In genomic region chr14:77250652-77251238, GRCm38 (mm10) we compare ENCODE assay signal across 24 mouse cellular contexts.
A peak's percentile ranks its signal among the peaks of the same experiment; 100 is the strongest.
DNase-seq lines count a peak whose midpoint lies in the region; ATAC-seq and TF ChIP-seq lines count a peak whose summit lies in the region.
"Had no signal": no experiment of that assay in that cellular context is flagged by ENCODE, and none has a peak within 500 bp of the region (broad histone marks: within the 10 kb centered on the region; RNA-seq: fewer than 3 reads in every experiment).

No protein-coding gene starts in this region.

- TF ChIP-seq CTCF in brain, embryonic 14.5 days (IDR thresholded peaks at IDR 0.05; ENCODE audit: borderline replicate concordance, extremely low read depth, insufficient read depth, insufficient read length) = no peak

- no peaks in the 10 kb centered on the region for H3K36me3 ChIP-seq in ES-E14 (ENCODE audit: control insufficient read depth, insufficient read depth, low read length, poor library complexity, severe bottlenecking)
- H3K36me3 ChIP-seq in kidney, embryonic 15.5 days = no peaks in the 10 kb centered on the region
- H3K36me3 ChIP-seq in hindbrain, embryonic 12.5 days = no peaks in the 10 kb centered on the region
- H3K36me3 ChIP-seq: forebrain, embryonic 15.5 days; intestine, embryonic 15.5 days; limb, embryonic 10.5 days; liver, embryonic 15.5 days; midbrain, embryonic 13.5 days had no signal

- H3K4me1 ChIP-seq in ES-E14 (ENCODE audit: control insufficient read depth in 2 of 2, insufficient read depth in 2 of 2, low read length in 2 of 2, poor library complexity in 1 of 2) = peaks cover 6 to 15% of the 10 kb centered on the region in 2 experiments; a peak in 3 of 4 replicates
- H3K4me1 ChIP-seq in kidney, embryonic 15.5 days = peaks cover 3% of the 10 kb centered on the region; the same call in 1 of the 2 replicates
- 0 out of 2 replicates have a peak, but pooled peaks cover 2% of the 10 kb centered on the region for H3K4me1 ChIP-seq in hindbrain, embryonic 12.5 days
- H3K4me1 ChIP-seq: liver, embryonic 15.5 days; megakaryocyte, embryonic 14.5 days had no signal

- 69% methylated on average over 2 of the region's 2 CpGs for WGBS in kidney, embryonic 15.5 days
- 41% methylated on average over 2 of the region's 2 CpGs for WGBS in hindbrain, embryonic 12.5 days

- in situ Hi-C loops in ES-E14 (cut with MboI; ENCODE audit: low sequenced_read_pairs in 2 of 2, unreplicated experiment in 2 of 2) = no loop called here

- H3K9me3 ChIP-seq in ES-E14 (ENCODE audit: control insufficient read depth, insufficient read depth, low read depth, low read length) = no peaks in the 10 kb centered on the region
- H3K9me3 ChIP-seq in kidney, embryonic 15.5 days (replicated peaks) = no peaks in the 10 kb centered on the region; the same call in 1 of the 2 replicates
- 0 out of 2 replicates have a peak, but pooled peaks cover 4% of the 10 kb centered on the region for H3K9me3 ChIP-seq in hindbrain, embryonic 12.5 days (replicated peaks)
- H3K9me3 ChIP-seq: forebrain, embryonic 15.5 days; intestine, embryonic 15.5 days; limb, embryonic 10.5 days; liver, embryonic 15.5 days; midbrain, embryonic 13.5 days had no signal

- peak; percentile 18; the same call in 1 of the 2 replicates for ATAC-seq in cerebellum, adult (ENCODE audit: insufficient number of reproducible peaks, low FRiP score, low TSS enrichment)
- no peak for ATAC-seq in kidney, embryonic 15.5 days (replicated peaks; ENCODE audit: low FRiP score)
- no peak for ATAC-seq in hindbrain, embryonic 12.5 days (ENCODE audit: low FRiP score)
- ATAC-seq: CD4-positive, CD25-positive, alpha-beta regulatory T cell, adult 4 months; forebrain, embryonic 15.5 days; hindbrain, embryonic 16.5 days; intestine, embryonic 15.5 days; midbrain, embryonic 13.5 days had no signal

- H3K9ac ChIP-seq in ES-E14 (ENCODE audit: insufficient read depth, low read depth, low read length, poor library complexity, severe bottlenecking) = no peak overlapping the region
- H3K9ac ChIP-seq in kidney, embryonic 15.5 days = no peak overlapping the region
- H3K9ac ChIP-seq in hindbrain, embryonic 12.5 days = no peak overlapping the region
- H3K9ac ChIP-seq: forebrain, embryonic 15.5 days; intestine, embryonic 15.5 days; liver, embryonic 15.5 days; midbrain, embryonic 13.5 days had no signal

- no peak overlapping the region for H3K4me2 ChIP-seq in kidney, embryonic 15.5 days
- H3K4me2 ChIP-seq in hindbrain, embryonic 12.5 days (replicated peaks) = no peak overlapping the region
- H3K4me2 ChIP-seq: forebrain, embryonic 15.5 days; heart, embryonic 11.5 days; intestine, embryonic 15.5 days; liver, embryonic 15.5 days; midbrain, embryonic 13.5 days had no signal

- no peak for DNase-seq in cerebellum, adult 11 months
- DNase-seq in heart, adult 11 months = peak; percentile 84
- no peak for DNase-seq in heart, adult 9 months (ENCODE audit: low spot score in 2 of 2)
- DNase-seq in ES-E14 (ENCODE audit: low read depth, low spot score) = peak; percentile 91
- DNase-seq in brain, embryonic 14.5 days (ENCODE audit: low read depth) = peak; percentile 8
- DNase-seq: embryo, embryonic 11 days; gastrocnemius, postnatal 36 days; kidney, adult 9 months; kidney, postnatal 25 days; liver; lung, postnatal 14 days had no signal

- TF ChIP-seq POLR2A in brain, embryonic 14.5 days (IDR thresholded peaks at IDR 0.05; ENCODE audit: borderline replicate concordance, extremely low read depth, insufficient read depth, insufficient read length, poor library complexity, severe bottlenecking) = no peak

- no peak overlapping the region; the same call in 1 of the 2 replicates for H3K27ac ChIP-seq in ES-E14 (ENCODE audit: insufficient read depth, low read depth, low read length, poor library complexity, severe bottlenecking)
- H3K27ac ChIP-seq in kidney, embryonic 15.5 days = no peak overlapping the region
- H3K27ac ChIP-seq in hindbrain, embryonic 12.5 days = no peak overlapping the region
- H3K27ac ChIP-seq: forebrain, embryonic 15.5 days; intestine, embryonic 15.5 days; layer of hippocampus, adult 2 months; limb, embryonic 10.5 days; liver, embryonic 15.5 days; midbrain, embryonic 13.5 days had no signal

- no peak overlapping the region for H3K4me3 ChIP-seq in ES-E14 (ENCODE audit: insufficient read depth in 1 of 2, low read depth in 1 of 2, low read length in 2 of 2, poor library complexity in 1 of 2, severe bottlenecking in 1 of 2)
- no peak overlapping the region for H3K4me3 ChIP-seq in kidney, embryonic 15.5 days (replicated peaks)
- H3K4me3 ChIP-seq in hindbrain, embryonic 12.5 days = no peak overlapping the region
- H3K4me3 ChIP-seq: forebrain, embryonic 15.5 days; intestine, embryonic 15.5 days; layer of hippocampus, adult 2 months; limb, embryonic 10.5 days; liver, embryonic 15.5 days; megakaryocyte, embryonic 14.5 days; midbrain, embryonic 13.5 days had no signal

- no peaks in the 10 kb centered on the region for H3K27me3 ChIP-seq in kidney, embryonic 15.5 days
- H3K27me3 ChIP-seq in hindbrain, embryonic 12.5 days = no peaks in the 10 kb centered on the region
- H3K27me3 ChIP-seq: forebrain, embryonic 15.5 days; intestine, embryonic 15.5 days; liver, embryonic 15.5 days; midbrain, embryonic 13.5 days had no signal

TF ChIP-seq in ES-E14, 5 proteins besides CTCF, POLR2A, EP300 and RAD21:
- TF ChIP-seq ZC3H11A (IDR thresholded peaks at IDR 0.05; ENCODE audit: borderline replicate concordance, low read depth, low read length) (no peak), HCFC1 (IDR thresholded peaks at IDR 0.05; ENCODE audit: borderline replicate concordance, insufficient read depth, low read length) (no peak), CHD2 (IDR thresholded peaks at IDR 0.05; ENCODE audit: low read depth, low read length) (no peak), ZNF384 (IDR thresholded peaks at IDR 0.05; ENCODE audit: low read depth, low read length) (peak; percentile 86; the same call in 1 of the 2 replicates), MAFK (IDR thresholded peaks at IDR 0.05; ENCODE audit: insufficient read depth, low read depth, low read length) (no peak)

Comparison
In these comparisons a context has a peak if more than half of its experiments do, and no peak if none do; other contexts are left out.
1. DNase-seq: peak in heart, adult 11 months (single experiment), ES-E14 (single experiment) and brain, embryonic 14.5 days (single experiment); none in cerebellum, adult 11 months (single experiment) and heart, adult 9 months (0 of 2).